Mouse (Mus musculus) frontal cortex, postnatal 25 days (tissue): ENCODE results near the gene Btbd7.

Experiments
- DNase-seq, 2 experiments: peaks; one replicate each; pipeline ENCODE4 v3.0.0; 2022; ENCODE audit warnings: low spot score in 2 of 2

Gene Btbd7

DNA sequence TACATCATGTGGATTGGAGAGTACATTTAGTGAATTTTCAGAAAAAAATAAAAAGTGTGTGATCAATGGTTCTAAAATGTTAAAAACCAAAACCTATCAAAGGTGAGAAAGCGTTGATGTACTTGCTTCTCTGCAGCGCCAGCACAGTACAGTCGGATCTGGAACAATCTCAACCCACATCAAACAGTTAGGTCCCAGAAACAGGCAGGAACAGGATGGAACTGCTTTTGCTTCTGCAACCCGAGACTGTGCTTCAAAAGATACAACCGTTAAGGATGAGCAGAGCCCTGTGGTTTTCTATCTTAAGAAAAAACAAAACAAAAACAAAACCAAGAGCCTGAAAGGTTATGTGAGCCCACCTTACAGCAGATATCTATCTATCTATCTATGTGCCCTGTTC is 95.4 kb downstream of the Btbd7 start:
- no peak for DNase-seq

- no peak for DNase-seq
Measured at GRCm38 (mm10) chr12:102779452-102779851, 98.8 kb downstream of the Btbd7 start.

DNA sequence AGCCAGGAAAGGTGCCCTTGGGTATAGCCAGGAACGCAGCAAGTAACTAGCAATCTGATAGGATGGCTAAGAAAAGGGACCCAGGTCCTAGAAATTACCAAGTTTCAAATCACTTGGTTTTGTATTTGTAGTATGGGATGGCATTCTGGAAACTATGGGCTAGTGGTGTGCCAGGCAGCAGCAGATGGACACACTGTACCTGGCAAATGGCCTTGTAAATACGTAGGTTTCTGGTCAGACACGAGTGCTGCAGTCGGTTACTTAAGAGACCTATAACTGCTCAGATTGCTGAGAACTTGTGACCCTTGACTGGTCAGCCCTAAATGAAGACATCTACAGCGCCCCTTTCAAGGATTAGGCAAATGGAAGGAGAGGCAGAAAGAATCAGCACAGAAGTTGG is 100.1 kb downstream of the Btbd7 start:
- DNase-seq, result no peak

DNA sequence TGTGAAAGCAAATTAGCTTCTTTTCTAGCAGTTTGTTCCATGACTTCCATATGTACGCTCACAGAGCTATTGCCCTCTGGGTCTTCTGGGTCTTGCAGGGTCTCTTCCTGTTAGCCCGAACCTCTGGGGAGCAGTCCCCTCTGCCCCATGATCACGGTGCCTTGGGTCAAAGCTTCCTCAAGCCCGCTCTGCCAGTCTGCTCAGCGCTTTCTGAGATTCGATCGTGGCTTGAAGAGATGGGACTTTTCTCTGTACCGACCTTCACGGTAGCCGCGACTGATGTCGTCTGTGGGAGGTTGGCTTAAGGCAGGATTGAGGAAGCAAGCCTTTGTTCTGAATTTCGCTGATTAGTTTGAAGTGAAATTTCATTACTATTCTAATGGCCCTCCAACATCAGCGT is 102.2 kb downstream of the Btbd7 start:
- no peak for DNase-seq

- no peak for DNase-seq
Measured at GRCm38 (mm10) chr12:102772676-102773075, 105.6 kb downstream of the Btbd7 start.

DNA sequence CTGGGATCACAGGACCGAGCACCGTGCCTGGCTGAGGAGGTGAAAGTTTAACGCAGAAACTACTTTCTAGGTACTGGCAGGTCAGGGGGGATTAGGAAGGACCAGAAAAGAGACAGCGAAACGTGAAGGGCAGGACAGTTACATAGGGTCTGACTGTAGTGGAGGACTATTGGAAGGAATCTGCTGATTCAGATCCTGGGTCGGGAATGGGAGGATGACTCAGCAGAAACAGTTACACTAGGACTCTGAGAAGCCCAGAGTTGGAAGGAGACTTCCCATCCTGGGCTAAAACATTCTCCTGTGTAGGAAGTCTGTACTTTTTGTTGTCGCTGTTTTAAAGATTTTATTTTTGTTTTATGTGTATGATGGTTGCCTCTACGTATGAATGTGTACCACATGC is 106.7 kb downstream of the Btbd7 start:
- DNase-seq, result no peak

GRCm38 (mm10) chr12:102769000-102769399 is 109.3 kb downstream of the Btbd7 start:
- no peak for DNase-seq

- DNase-seq, result no peak
Measured at GRCm38 (mm10) chr12:102763696-102764095, 114.6 kb downstream of the Btbd7 start.

GRCm38 (mm10) chr12:102761668-102762067 is 116.6 kb downstream of the Btbd7 start:
- DNase-seq, result no peak

DNA sequence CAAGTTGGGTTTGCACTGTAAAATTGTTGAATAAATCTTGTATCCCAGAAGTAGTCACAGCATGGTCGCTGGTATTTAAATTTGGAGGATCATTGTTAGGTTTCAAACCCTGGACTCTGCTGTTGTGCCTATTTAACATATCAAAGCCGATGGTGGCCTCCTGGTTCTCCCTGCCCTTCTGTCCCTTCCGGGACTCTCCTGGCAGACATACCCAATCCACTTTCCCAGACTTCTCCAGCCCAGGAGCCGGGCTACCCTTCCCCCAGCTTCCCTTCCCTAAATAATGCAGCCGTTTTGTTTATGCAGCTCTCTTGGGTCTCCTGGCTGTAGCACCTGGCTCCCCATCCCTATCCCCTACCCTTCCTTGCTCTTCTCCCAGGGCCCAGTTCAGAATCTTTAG is 119.3 kb downstream of the Btbd7 start:
- DNase-seq, result no peak

GRCm38 (mm10) chr12:102758403-102758756 is 119.9 kb downstream of the Btbd7 start, which contains the start of gene Gm20604:
TSS of gene Gm20604 (minus strand) at chr12:102758672.
- no peak for DNase-seq

DNA sequence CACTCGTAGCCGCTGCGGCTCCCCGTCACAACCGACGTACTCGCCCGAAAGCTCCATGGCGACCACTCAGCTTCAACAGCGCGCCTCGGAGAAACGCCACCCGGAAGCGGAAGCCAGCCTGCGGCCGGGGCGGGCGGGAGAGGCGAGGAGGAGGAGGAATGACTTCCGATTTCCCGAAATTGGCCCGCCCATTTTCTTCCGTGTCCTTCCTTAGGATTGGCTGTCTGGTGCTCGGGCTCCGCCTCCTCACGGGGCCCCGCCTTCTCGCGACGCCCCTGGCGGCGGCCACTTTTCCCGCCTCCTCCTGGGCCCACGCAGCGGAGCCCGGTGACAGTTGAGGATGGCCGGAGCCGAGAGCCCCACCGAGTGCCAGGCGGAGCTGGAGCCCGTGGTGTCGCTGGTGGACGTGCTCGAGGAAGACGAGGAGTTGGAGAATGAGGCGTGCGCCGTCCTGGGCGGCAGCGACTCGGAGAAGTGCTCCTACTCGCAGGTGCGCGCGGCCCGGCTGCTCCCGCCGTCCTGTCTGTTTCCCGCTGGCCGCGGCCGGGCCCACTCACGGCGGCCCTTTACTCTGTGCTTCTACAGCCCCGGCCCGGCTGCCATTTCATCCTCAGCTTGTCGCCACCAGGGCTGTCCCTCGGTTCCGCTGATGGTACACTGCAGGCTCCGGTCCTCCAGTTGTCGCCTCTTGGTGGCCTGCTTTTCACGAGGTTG is 120.4 kb downstream of the Btbd7 start, which contains the start of the genes Gm28051, Gon7 and Ubr7:
Gm28051 (minus strand) TSS at position 77 of the 714 bp plus-strand sequence.
Gon7 (minus strand) TSS at position 115 of the 714 bp plus-strand sequence.
Ubr7 (plus strand) TSS at position 279 of the 714 bp plus-strand sequence.
- DNase-seq, result peak; percentile 84 to 94

DNA sequence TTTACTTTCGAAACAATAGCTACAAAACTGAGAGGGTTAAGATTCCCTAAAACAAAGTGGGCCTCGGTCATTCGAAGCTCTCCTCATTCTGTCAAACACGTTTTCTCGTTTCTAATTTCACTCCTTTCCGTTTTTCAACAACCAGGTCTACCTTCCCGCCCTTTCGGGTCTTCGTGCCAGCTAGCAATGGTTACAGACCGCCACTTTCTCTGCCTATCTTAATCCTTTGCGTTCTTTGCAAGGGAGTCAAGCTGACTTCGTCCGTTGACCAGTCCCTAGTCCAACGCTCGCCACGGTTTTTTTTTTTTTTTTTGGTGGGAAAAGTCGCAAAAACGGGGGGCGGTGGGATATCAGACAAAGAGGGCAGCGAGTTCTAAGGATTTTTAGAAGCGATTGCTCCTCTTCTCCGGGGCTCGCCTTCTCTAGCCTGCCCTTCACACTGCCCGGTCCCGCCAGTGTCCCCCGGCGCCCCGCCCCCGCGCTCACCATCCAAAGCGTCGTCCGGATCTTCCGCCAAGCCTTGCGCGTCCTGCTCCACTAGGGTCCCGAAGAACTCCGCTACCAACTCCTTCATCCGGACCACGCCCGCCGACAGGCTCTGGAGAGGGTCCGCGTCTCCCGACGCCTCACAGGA is 121.1 kb downstream of the Btbd7 start:
- no peak for DNase-seq

DNA sequence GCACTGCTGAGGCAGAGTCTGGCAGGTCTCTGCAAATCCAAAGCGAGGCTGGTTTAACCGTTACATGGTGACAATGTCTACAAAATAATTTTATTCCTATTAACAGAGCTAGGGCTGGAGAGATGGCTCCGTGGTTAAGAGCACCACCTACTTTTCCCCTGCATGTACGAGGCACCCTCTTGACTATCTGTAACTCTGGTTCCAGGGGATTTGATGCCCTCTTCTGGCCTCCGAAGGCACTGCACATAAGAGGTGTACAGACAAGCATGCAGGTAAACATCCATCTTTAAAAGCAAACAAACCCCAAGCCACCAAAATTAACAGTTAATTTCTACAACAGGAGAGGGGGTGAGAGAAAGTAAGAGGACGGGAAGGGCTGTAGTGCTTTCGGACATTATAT is 122.0 kb downstream of the Btbd7 start:
- no peak for DNase-seq

DNA sequence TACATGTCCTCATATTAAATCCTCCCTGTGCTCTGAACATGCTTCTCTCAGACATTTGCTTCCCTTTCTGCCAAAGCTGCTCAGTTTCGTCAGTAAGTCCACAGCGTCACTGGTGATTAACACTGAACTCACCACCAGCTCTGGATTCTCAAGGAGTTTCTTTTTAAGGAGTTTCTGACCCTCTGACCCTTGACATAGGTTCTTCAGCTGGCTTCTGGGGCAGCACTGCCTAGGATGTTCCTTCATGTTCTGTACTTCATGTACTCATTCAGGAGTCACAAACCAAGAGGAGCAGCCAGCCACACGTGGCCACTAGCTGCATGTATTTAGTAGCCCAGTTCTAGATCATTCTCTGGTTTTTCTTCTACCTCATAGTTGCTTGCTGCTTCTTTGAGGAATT is 130.0 kb downstream of the Btbd7 start:
- no peak for DNase-seq

DNA sequence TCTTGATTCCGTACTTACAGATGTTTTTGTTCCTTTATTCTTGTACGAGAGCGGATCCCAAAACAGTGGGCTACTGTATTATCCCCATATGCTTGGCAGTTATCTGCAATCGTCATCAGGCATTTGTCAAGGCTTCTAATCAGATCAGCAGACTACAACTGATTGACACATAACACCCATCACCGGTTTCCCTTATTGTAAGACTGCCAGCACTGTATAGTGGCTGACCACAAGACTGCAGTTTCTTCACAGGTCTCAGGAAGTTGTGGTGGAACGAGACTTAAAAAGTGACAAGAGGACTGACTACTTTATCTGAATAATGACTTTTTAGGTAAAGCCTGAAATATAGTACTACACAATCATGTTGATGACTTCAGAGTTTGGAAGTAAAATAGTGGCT is 133.4 kb downstream of the Btbd7 start:
- DNase-seq, result no peak

GRCm38 (mm10) chr12:102743589-102744574 is 134.4 kb downstream of the Btbd7 start, which contains the start of the genes Moap1 and Tmem251:
TSS of gene Moap1 (minus strand) at chr12:102743661.
TSS of gene Tmem251 (plus strand) at chr12:102743762.
- peak; percentile 75 to 83 for DNase-seq

DNA sequence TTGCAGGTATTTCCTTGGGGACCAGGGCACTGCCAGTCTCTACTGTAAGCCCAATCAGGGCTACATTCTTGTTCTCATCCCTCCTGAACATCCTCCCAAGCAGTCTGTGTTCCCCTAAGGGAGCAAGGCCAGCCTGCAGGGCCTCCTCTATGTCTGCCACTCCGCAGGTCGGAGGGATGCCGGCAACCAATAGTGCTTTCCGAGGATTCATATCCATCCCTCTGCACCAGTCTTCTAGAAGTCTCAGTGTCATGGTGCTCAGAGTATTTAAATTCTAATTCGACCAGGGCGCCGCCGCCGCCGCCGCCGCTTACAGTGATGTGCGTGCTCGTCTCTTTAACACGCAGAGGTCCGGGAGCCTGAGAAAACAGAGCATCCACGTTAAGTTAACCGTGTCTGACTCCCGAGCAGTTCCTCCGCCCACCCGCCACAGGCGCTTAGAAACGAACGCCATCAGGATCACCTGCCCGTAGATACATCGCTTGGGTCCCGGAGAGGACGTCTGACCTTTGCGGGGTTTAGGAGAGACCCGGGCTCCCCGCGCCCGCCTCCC is 135.2 kb downstream of the Btbd7 start:
- no peak for DNase-seq

DNA sequence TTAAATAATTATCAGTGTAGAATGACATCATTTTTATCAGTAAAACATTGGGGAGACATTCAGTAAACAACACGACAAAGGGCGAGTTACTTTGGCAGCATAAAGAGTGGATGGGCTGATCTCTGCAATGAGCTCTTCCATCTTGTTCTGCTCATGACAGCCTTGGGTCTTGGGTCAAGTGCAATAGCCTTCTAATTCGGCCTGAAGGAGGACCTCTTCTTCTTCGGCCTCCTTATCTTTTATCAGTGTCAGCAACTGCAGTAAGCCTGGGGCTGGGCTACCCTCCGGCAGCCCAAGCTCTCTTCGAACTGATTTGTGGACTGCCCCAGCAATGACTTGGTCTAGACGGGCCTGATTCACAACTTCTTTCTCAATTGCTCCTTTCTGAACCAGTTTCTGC is 136.2 kb downstream of the Btbd7 start:
- DNase-seq, result no peak

DNA sequence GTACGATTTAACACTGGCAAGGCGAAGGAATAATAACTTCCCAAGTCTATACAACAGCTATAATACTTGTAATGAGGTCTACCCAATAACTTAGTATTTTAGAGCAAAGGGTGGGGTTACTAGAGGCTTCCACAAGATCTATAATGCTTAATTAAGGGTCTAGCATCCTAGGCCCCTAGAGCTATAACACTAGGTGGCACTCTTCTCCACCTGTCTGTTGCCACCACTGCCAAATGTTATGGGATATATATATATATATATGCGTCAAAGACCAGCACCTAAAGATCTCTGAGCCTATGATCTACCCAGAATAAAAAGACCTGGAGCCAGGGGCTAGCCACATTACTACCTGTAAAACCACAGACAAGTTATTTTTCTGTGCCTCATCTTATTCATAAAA is 138.0 kb downstream of the Btbd7 start:
- DNase-seq, result no peak

GRCm38 (mm10) chr12:102739096-102739495 is 139.2 kb downstream of the Btbd7 start:
- DNase-seq, result no peak

GRCm38 (mm10) chr12:102733381-102733780 is 144.9 kb downstream of the Btbd7 start:
- peak in 1 of 2 experiments; percentile 55 for DNase-seq
